In genomic region chr17:87798423-87798941, GRCm38 (mm10) we compare ENCODE assay signal across 7 mouse cellular contexts. TPM values are rescaled to one million over a fixed set of nuclear protein-coding genes. Genes with fewer than 3 reads are reported as not detected.
DNase-seq lines count a peak whose midpoint lies in the region; ATAC-seq and TF ChIP-seq lines count a peak whose summit lies in the region.

No protein-coding gene starts in this region.

- peaks cover 3% of the 10 kb centered on the region for H3K4me1 ChIP-seq in bone marrow, adult 2 months (ENCODE audit: control insufficient read depth, insufficient read depth, low read length)
- H3K4me1 ChIP-seq in embryonic facial prominence, embryonic 14.5 days (ENCODE audit: control insufficient read depth, insufficient read depth, low read length) = peaks cover 5% of the 10 kb centered on the region; the same call in 1 of the 2 replicates
- H3K4me1 ChIP-seq in midbrain, embryonic 10.5 days = peaks cover 31% of the 10 kb centered on the region

- no peak for TF ChIP-seq POLR2A in bone marrow, adult 2 months (IDR thresholded peaks at IDR 0.05; ENCODE audit: borderline replicate concordance, control insufficient read depth, low read depth, low read length)

- intact Hi-C loops in left cerebral cortex, postnatal 4 days (cut with DNase I) = loop anchor here (10.0 kb wide), 1 partner anchor 114 kb away; no protein-coding TSS in a partner anchor

- no peak overlapping the region for H3K27ac ChIP-seq in bone marrow, adult 2 months (ENCODE audit: control insufficient read depth, insufficient read depth, low read depth, low read length, poor library complexity)
- H3K27ac ChIP-seq in embryonic facial prominence, embryonic 14.5 days (replicated peaks; ENCODE audit: low read depth, low read length) = no peak overlapping the region
- no peak overlapping the region for H3K27ac ChIP-seq in midbrain, embryonic 10.5 days (replicated peaks)

- DNase-seq in Muller cell, postnatal 12 days (ENCODE audit: inconsistent ontology term) = peak; percentile 81
- DNase-seq in embryonic facial prominence, embryonic 14.5 days (ENCODE audit: low spot score) = peak; percentile 63
- peak; percentile 82 for DNase-seq in heart, postnatal 4 days
- DNase-seq in left cerebral cortex, postnatal 4 days = peak; percentile 41
- peak; percentile 68 for DNase-seq in midbrain, embryonic 10.5 days (ENCODE audit: low spot score)
- peak; percentile 25 for DNase-seq in splenic B cell, adult 2 months (ENCODE audit: low read depth, low spot score)

- no peaks in the 10 kb centered on the region for H3K36me3 ChIP-seq in embryonic facial prominence, embryonic 14.5 days (ENCODE audit: control insufficient read depth, insufficient read depth, low read length)
- H3K36me3 ChIP-seq in midbrain, embryonic 10.5 days = no peaks in the 10 kb centered on the region
- no peaks in the 10 kb centered on the region for H3K36me3 ChIP-seq in splenic B cell, adult 2 months (ENCODE audit: control insufficient read depth, insufficient read depth, low read length, poor library complexity, severe bottlenecking)

- H3K9me3 ChIP-seq in embryonic facial prominence, embryonic 14.5 days (ENCODE audit: control insufficient read depth, low read length) = no peaks in the 10 kb centered on the region
- H3K9me3 ChIP-seq in midbrain, embryonic 10.5 days (replicated peaks) = no peaks in the 10 kb centered on the region

- no peak overlapping the region for H3K9ac ChIP-seq in embryonic facial prominence, embryonic 14.5 days (ENCODE audit: low read depth, low read length)

- H3K27me3 ChIP-seq in embryonic facial prominence, embryonic 14.5 days (replicated peaks; ENCODE audit: control insufficient read depth, insufficient read depth, low read length) = peaks cover 65% of the 10 kb centered on the region
- peaks cover 76% of the 10 kb centered on the region for H3K27me3 ChIP-seq in midbrain, embryonic 10.5 days (ENCODE audit: low read depth, poor library complexity, severe bottlenecking)
- no peaks in the 10 kb centered on the region; the same call in 1 of the 2 replicates for H3K27me3 ChIP-seq in splenic B cell, adult 2 months (ENCODE audit: control insufficient read depth, insufficient read depth, low read length, poor library complexity, severe bottlenecking)

- ATAC-seq in embryonic facial prominence, embryonic 14.5 days (ENCODE audit: low read depth) = peak; percentile 72

- TF ChIP-seq CTCF in bone marrow, adult 2 months (IDR thresholded peaks at IDR 0.05; ENCODE audit: control insufficient read depth, insufficient read depth, low read length) = no peak

- WGBS in bone marrow, adult 2 months = 2% methylated on average over 40 of the region's 40 CpGs
- WGBS in embryonic facial prominence, embryonic 14.5 days = 2% methylated on average over 34 of the region's 40 CpGs
- WGBS in midbrain, embryonic 10.5 days = under 1% methylated on average over 40 of the region's 40 CpGs

- H3K4me2 ChIP-seq in embryonic facial prominence, embryonic 14.5 days (ENCODE audit: low read depth, low read length) = peak overlapping the region; percentile 85

- peak overlapping the region; percentile 52 for H3K4me3 ChIP-seq in bone marrow, adult 2 months (replicated peaks; ENCODE audit: control insufficient read depth, low read depth, low read length)
- H3K4me3 ChIP-seq in embryonic facial prominence, embryonic 14.5 days (ENCODE audit: low read depth, low read length) = peak overlapping the region; percentile 48
- peak overlapping the region; percentile 62 for H3K4me3 ChIP-seq in midbrain, embryonic 10.5 days

RNA-seq across cellular contexts. Expression of gene Kcnk12, which starts 0.7 kb away (rescaled TPM):
- polyA plus RNA-seq in bone marrow, adult 2 months (2011; ENCODE audit: insufficient read depth, insufficient read length, low replicate concordance, missing spikeins) = 0.66 and 1.8 TPM in 2 replicates
- not detected in 2 replicates for polyA plus RNA-seq in embryonic facial prominence, embryonic 14.5 days (2014; fragmentation: Nextera tagmentation; extraction: Ambion mirVana)
- total RNA-seq in heart, postnatal 4 days (2021) = under 1 TPM in 1 of 2 experiments, not detected in 1; 0.14 TPM
- 10 to 100 TPM; 15.4 to 16.6 TPM for total RNA-seq in left cerebral cortex, postnatal 4 days (2021)
- 0.17 TPM in 2 replicates for polyA plus RNA-seq in midbrain, embryonic 10.5 days (2016; fragmentation: Nextera tagmentation; extraction: Ambion mirVana)

Comparison
In these comparisons a context has a peak if more than half of its experiments do, and no peak if none do; other contexts are left out.
1. DNase-seq: peak in every context shown above with its lines; median percentile 82 in heart, postnatal 4 days; 81 in Muller cell, postnatal 12 days; 68 in midbrain, embryonic 10.5 days; 63 in embryonic facial prominence, embryonic 14.5 days; 41 in left cerebral cortex, postnatal 4 days; 25 in splenic B cell, adult 2 months.